Mouse (Mus musculus) heart, adult 2 months (tissue): Measurements from ENCODE around the gene Trio.

ENCODE experiments used
- CTCF ChIP-seq: fragments of 200-600 bp; IDR thresholded peaks from 2 replicates; pipeline ENCODE4 v1.8.1; 2022; ENCODE audit warnings: antibody characterized with exemption, mild to moderate bottlenecking, moderate library complexity
- EP300 ChIP-seq: fragments of 200-500 bp; IDR thresholded peaks from 2 replicates; pipeline ENCODE4 v1.6.1; 2011; ENCODE audit warnings: low read depth, low read length, control low read depth; ENCODE audit not compliant: insufficient read depth
- POLR2A ChIP-seq: fragments of 200-500 bp; IDR thresholded peaks from 2 replicates; pipeline ENCODE4 v1.6.1; 2011; ENCODE audit warnings: mild to moderate bottlenecking, low read depth, low read length, control low read depth; ENCODE audit not compliant: insufficient read depth

- TF ChIP-seq CTCF: no peak
- no peak for TF ChIP-seq EP300
- TF ChIP-seq POLR2A: no peak
These were observed 159.6 kb downstream of the Trio start for GRCm38 (mm10) chr15:27866053-27866452.
